Mouse (Mus musculus) C2C12 (cell line): ENCODE results near the gene Dnajb1. TPM values are rescaled to one million over a fixed set of nuclear protein-coding genes. Genes with fewer than 3 reads are reported as not detected.

Experiments used
- H3K27me3 ChIP-seq: one replicate; pipeline ENCODE4 v1.6.1; 2011; ENCODE audit not compliant: control insufficient read depth, insufficient read depth, insufficient read length
- H3K36me3 ChIP-seq: one replicate; pipeline ENCODE4 v1.6.1; 2011; ENCODE audit not compliant: control insufficient read depth, insufficient read depth
- H3K4me3 ChIP-seq: one replicate; pipeline ENCODE4 v1.5.1; 2011; ENCODE audit warnings: mild to moderate bottlenecking, control low read depth; ENCODE audit not compliant: poor library complexity, insufficient read depth, severe bottlenecking
- H3K79me2 ChIP-seq: one replicate; pipeline ENCODE4 v1.6.1; 2011; ENCODE audit not compliant: control insufficient read depth, insufficient read depth
- H3K79me3 ChIP-seq: one replicate; pipeline ENCODE4 v1.6.1; 2011; ENCODE audit warnings: low read depth, control low read depth
- H3ac ChIP-seq: one replicate; pipeline ENCODE3; 2011; ENCODE audit warnings: low read depth; ENCODE audit not compliant: control insufficient read depth, insufficient read length
- CEBPB ChIP-seq: IDR thresholded peaks from one replicate; pipeline ENCODE4 v1.6.1; 2011; ENCODE audit warnings: low read depth, mild to moderate bottlenecking, control low read depth, moderate library complexity
- CTCF ChIP-seq: IDR thresholded peaks from one replicate; pipeline ENCODE4 v1.5.1; 2011; ENCODE audit not compliant: control insufficient read depth, insufficient read depth, insufficient read length
- FOSL1 ChIP-seq: IDR thresholded peaks from one replicate; pipeline ENCODE4 v1.8.0; 2011; ENCODE audit warnings: mild to moderate bottlenecking, low read length; ENCODE audit not compliant: poor library complexity, insufficient read depth, severe bottlenecking
- MAX ChIP-seq: IDR thresholded peaks from one replicate; pipeline ENCODE4 v1.6.1; 2011; ENCODE audit warnings: mild to moderate bottlenecking, control low read depth
- MYOD1 ChIP-seq: IDR thresholded peaks from one replicate; pipeline ENCODE4 v1.6.1; 2011; ENCODE audit warnings: low read depth; ENCODE audit not compliant: control insufficient read depth, insufficient read length
- MYOG ChIP-seq: IDR thresholded peaks from one replicate; pipeline ENCODE4 v1.6.1; 2011; ENCODE audit not compliant: control insufficient read depth, insufficient read length; ENCODE audit errors: extremely low read depth
- USF1 ChIP-seq: IDR thresholded peaks from one replicate; pipeline ENCODE4 v1.6.1; 2011; ENCODE audit warnings: low read depth, mild to moderate bottlenecking, control low read depth, moderate library complexity
- polyA plus RNA-seq: library from polyadenylated mRNA; unstranded; fragments of >200 nt; fragmentation: generic; extraction: Trizol; gene quantifications from one replicate; pipeline ENCODE4 v1.2.1, GENCODE M21; 2012; ENCODE audit warnings: missing spikeins

Dnajb1 gene
- polyA plus RNA-seq, 1 experiment, result 41.0 TPM

- TF ChIP-seq USF1, result no peak
- no peak for TF ChIP-seq MAX
- no peak for TF ChIP-seq MYOG
- TF ChIP-seq CEBPB, result no peak
- no peak for TF ChIP-seq FOSL1
- no peak for TF ChIP-seq CTCF
- no peak for TF ChIP-seq MYOD1
- Histone ChIP-seq H3K79me3 (no peaks in the 10 kb centered on the region), H3K79me2 (no peaks in the 10 kb centered on the region), H3K27me3 (no peaks in the 10 kb centered on the region), H3K4me3 (no peak overlapping the region), H3K36me3 (no peaks in the 10 kb centered on the region), H3ac (no peak overlapping the region)
Observed at GRCm38 (mm10) chr8:83632083-83632707, 24.2 kb downstream of the Dnajb1 start.

GRCm38 (mm10) chr8:83638856-83639255 is 30.9 kb downstream of the Dnajb1 start:
- Histone ChIP-seq H3ac (no peak overlapping the region), H3K4me3 (no peak overlapping the region), H3K79me2 (no peaks in the 10 kb centered on the region), H3K79me3 (no peaks in the 10 kb centered on the region), H3K27me3 (no peaks in the 10 kb centered on the region), H3K36me3 (no peaks in the 10 kb centered on the region)
- TF ChIP-seq CTCF, result no peak

GRCm38 (mm10) chr8:83639649-83640048 is 31.7 kb downstream of the Dnajb1 start:
- no peak overlapping the region for H3K4me3 ChIP-seq
- H3K79me2 ChIP-seq, result no peaks in the 10 kb centered on the region
- H3K27me3 ChIP-seq, result no peaks in the 10 kb centered on the region
- no peak overlapping the region for H3ac ChIP-seq
- H3K36me3 ChIP-seq, result no peaks in the 10 kb centered on the region
- TF ChIP-seq MYOD1 (no peak), FOSL1 (no peak), MAX (no peak), CEBPB (no peak)
- no peaks in the 10 kb centered on the region for H3K79me3 ChIP-seq

GRCm38 (mm10) chr8:83647511-83647910 is 39.5 kb downstream of the Dnajb1 start:
- H3K79me2 ChIP-seq, result no peaks in the 10 kb centered on the region
- no peaks in the 10 kb centered on the region for H3K36me3 ChIP-seq
- peaks cover 6% of the 10 kb centered on the region for H3K27me3 ChIP-seq
- H3K4me3 ChIP-seq, result no peak overlapping the region
- no peak overlapping the region for H3ac ChIP-seq
- no peak for TF ChIP-seq CTCF
- no peak for TF ChIP-seq USF1
- no peak for TF ChIP-seq MAX
- no peak for TF ChIP-seq CEBPB
- TF ChIP-seq MYOG, result no peak
- TF ChIP-seq MYOD1, result no peak
- no peak for TF ChIP-seq FOSL1
- H3K79me3 ChIP-seq, result no peaks in the 10 kb centered on the region

GRCm38 (mm10) chr8:83648031-83648430 is 40.0 kb downstream of the Dnajb1 start:
- no peaks in the 10 kb centered on the region for H3K36me3 ChIP-seq
- H3K79me3 ChIP-seq, result no peaks in the 10 kb centered on the region
- no peak overlapping the region for H3K4me3 ChIP-seq
- peaks cover 5% of the 10 kb centered on the region for H3K79me2 ChIP-seq
- TF ChIP-seq MAX (no peak), MYOD1 (no peak), USF1 (no peak)
- peaks cover 6% of the 10 kb centered on the region for H3K27me3 ChIP-seq
- H3ac ChIP-seq, result no peak overlapping the region

- Histone ChIP-seq H3ac (no peak overlapping the region), H3K79me2 (peaks cover 19% of the 10 kb centered on the region), H3K27me3 (peaks cover 6% of the 10 kb centered on the region), H3K79me3 (no peaks in the 10 kb centered on the region), H3K36me3 (no peaks in the 10 kb centered on the region), H3K4me3 (no peak overlapping the region)
- TF ChIP-seq MYOG (no peak), MAX (no peak), USF1 (no peak), CEBPB (no peak), FOSL1 (no peak), MYOD1 (no peak), CTCF (no peak)
Observed at GRCm38 (mm10) chr8:83649699-83650098, 41.7 kb downstream of the Dnajb1 start.
